Mouse (Mus musculus): ENCODE data around the gene Cdkl2. TPM values are rescaled to one million over a fixed set of nuclear protein-coding genes. Genes with fewer than 3 reads are reported as not detected.
A peak's percentile ranks its signal among the peaks of the same experiment; 100 is the strongest.

Gene Cdkl2
- polyA plus RNA-seq, 1 experiment from 2014 or later: 0.28 TPM

DNA sequence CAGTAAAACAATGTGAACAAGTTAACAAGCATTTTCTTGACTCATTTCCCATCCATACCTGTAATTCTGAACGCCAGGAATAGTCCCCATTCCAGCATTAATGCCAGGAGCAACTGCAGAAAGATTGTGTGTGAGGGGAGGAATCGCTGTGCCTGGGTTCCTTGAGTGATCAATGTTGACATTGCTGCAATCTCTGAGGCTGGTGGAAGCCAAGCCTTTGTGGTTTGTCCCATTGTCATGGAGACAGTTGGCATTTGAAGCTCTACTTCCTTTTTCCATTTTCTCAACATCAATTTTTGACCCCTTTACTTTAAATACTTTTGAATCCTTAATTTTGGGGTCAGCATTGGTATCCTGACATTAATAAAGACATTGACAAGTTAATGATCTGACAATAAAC is 23.7 kb downstream of the Cdkl2 start:
- no peak overlapping the region for H3K27ac ChIP-seq (replicated peaks; ENCODE audit: low read depth, low read length)
- H3K4me3 ChIP-seq (ENCODE audit: low read depth, low read length): no peak overlapping the region
- ATAC-seq (ENCODE audit: insufficient number of reproducible peaks, low FRiP score, low TSS enrichment, low read depth): no peak
- no peaks in the 10 kb centered on the region for H3K36me3 ChIP-seq (ENCODE audit: control insufficient read depth, insufficient read depth, low read length)
- DNase-seq (ENCODE audit: low spot score): no peak
- H3K4me2 ChIP-seq (ENCODE audit: low read depth, severe bottlenecking): no peak overlapping the region
- no peak overlapping the region for H3K9ac ChIP-seq (ENCODE audit: low read length)
- H3K27me3 ChIP-seq (ENCODE audit: control insufficient read depth, insufficient read depth, low read length): no peaks in the 10 kb centered on the region
- H3K9me3 ChIP-seq (ENCODE audit: control insufficient read depth, low read length): no peaks in the 10 kb centered on the region
- WGBS: 67% methylated on average over 2 of the region's 2 CpGs
- no peaks in the 10 kb centered on the region for H3K4me1 ChIP-seq (ENCODE audit: control insufficient read depth, insufficient read depth, low read length)

DNA sequence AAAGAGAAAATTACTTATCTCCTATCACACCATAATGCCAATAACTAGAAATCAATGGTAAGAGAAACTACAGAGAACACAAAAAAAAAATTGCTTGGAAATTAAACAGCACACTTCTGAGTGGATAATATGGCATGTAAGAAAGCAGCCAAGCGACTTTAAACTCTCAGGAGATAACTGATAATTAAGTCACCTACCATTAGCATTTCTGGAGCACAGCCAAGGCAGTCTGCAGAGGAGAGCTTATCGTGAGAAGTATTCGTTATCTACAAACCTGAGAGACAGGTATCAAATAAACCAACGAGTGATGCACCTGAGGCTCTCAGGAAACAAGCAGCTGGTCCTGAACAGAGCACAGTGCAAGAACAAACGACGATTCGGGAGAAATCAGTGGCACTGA is 31.9 kb downstream of the Cdkl2 start:
- H3K36me3 ChIP-seq (ENCODE audit: control insufficient read depth, insufficient read depth, low read length): no peaks in the 10 kb centered on the region
- no peak for ATAC-seq (ENCODE audit: insufficient number of reproducible peaks, low FRiP score, low TSS enrichment, low read depth)
- 76% methylated on average over 7 of the region's 7 CpGs for WGBS

DNA sequence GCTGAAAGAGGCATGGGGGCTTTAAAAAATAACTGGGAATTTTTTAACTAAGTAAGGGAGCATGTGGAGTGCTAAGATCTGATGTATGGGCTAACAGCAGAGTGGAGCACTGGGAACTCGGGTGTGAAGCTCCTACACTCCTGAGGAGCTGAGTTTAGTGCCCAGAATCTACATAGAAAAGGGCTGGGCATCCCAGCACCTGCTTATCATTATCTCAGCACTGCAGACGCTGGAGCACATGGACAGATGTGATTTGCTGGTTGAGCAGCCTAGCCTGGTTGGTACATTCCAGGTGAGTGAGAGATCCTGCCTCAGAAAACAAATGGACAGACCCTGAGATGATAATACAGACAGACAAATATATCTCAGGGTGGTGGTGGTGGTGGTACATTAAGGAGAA is 33.9 kb downstream of the Cdkl2 start:
- DNase-seq (ENCODE audit: low spot score) (no peak), ATAC-seq (ENCODE audit: insufficient number of reproducible peaks, low FRiP score, low TSS enrichment, low read depth) (no peak)
- no peak overlapping the region for H3K9ac ChIP-seq (ENCODE audit: low read length)
- no peaks in the 10 kb centered on the region for H3K36me3 ChIP-seq (ENCODE audit: control insufficient read depth, insufficient read depth, low read length)
- H3K27me3 ChIP-seq (ENCODE audit: control insufficient read depth, insufficient read depth, low read length): no peaks in the 10 kb centered on the region
- 26% methylated on average over 2 of the region's 2 CpGs for WGBS
- H3K27ac ChIP-seq (replicated peaks; ENCODE audit: low read depth, low read length): no peak overlapping the region
- no peaks in the 10 kb centered on the region for H3K9me3 ChIP-seq (ENCODE audit: control insufficient read depth, low read length)
- no peak overlapping the region for H3K4me2 ChIP-seq (ENCODE audit: low read depth, severe bottlenecking)
- no peak overlapping the region for H3K4me3 ChIP-seq (ENCODE audit: low read depth, low read length)
- no peaks in the 10 kb centered on the region for H3K4me1 ChIP-seq (ENCODE audit: control insufficient read depth, insufficient read depth, low read length)

More for the DNA sequence above, 31.9 kb downstream of the Cdkl2 start:
- no peak overlapping the region for H3K27ac ChIP-seq (replicated peaks; ENCODE audit: low read depth, low read length)
- H3K9me3 ChIP-seq (ENCODE audit: control insufficient read depth, low read length): no peaks in the 10 kb centered on the region
- no peak overlapping the region for H3K4me3 ChIP-seq (ENCODE audit: low read depth, low read length)
- DNase-seq (ENCODE audit: low spot score): no peak
- H3K4me2 ChIP-seq (ENCODE audit: low read depth, severe bottlenecking): no peak overlapping the region
- H3K27me3 ChIP-seq (ENCODE audit: control insufficient read depth, insufficient read depth, low read length): no peaks in the 10 kb centered on the region
- H3K9ac ChIP-seq (ENCODE audit: low read length): no peak overlapping the region
- H3K4me1 ChIP-seq (ENCODE audit: control insufficient read depth, insufficient read depth, low read length): no peaks in the 10 kb centered on the region

DNA sequence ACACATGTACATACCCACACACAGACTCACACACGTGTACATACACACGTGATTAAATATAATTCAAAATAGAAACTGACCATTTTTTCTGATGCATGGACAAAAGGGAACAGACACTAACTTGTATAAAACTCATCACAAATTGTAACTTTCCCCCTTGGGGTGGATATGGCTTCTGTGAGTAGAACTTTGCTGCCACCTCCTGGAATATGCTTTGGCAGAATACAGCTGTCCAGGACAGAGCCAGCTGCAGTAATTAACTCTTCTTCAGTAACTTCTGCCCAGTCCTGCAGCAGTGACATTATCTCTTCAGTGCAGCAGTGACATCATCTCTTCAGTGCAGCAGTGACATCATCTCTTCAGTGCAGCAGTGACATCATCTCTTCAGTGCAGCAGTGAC is 40.7 kb downstream of the Cdkl2 start:
- no peak overlapping the region for H3K4me3 ChIP-seq (ENCODE audit: low read depth, low read length)
- no peak overlapping the region for H3K4me2 ChIP-seq (ENCODE audit: low read depth, severe bottlenecking)
- H3K9ac ChIP-seq (ENCODE audit: low read length): no peak overlapping the region
- DNase-seq (ENCODE audit: low spot score) (peak; percentile 36), ATAC-seq (ENCODE audit: insufficient number of reproducible peaks, low FRiP score, low TSS enrichment, low read depth) (no peak)
- H3K36me3 ChIP-seq (ENCODE audit: control insufficient read depth, insufficient read depth, low read length): no peaks in the 10 kb centered on the region
- WGBS: 79% methylated on average over 2 of the region's 2 CpGs
- no peaks in the 10 kb centered on the region for H3K9me3 ChIP-seq (ENCODE audit: control insufficient read depth, low read length)
- H3K27me3 ChIP-seq (ENCODE audit: control insufficient read depth, insufficient read depth, low read length): no peaks in the 10 kb centered on the region
- no peaks in the 10 kb centered on the region for H3K4me1 ChIP-seq (ENCODE audit: control insufficient read depth, insufficient read depth, low read length)
- no peak overlapping the region for H3K27ac ChIP-seq (replicated peaks; ENCODE audit: low read depth, low read length)

DNA sequence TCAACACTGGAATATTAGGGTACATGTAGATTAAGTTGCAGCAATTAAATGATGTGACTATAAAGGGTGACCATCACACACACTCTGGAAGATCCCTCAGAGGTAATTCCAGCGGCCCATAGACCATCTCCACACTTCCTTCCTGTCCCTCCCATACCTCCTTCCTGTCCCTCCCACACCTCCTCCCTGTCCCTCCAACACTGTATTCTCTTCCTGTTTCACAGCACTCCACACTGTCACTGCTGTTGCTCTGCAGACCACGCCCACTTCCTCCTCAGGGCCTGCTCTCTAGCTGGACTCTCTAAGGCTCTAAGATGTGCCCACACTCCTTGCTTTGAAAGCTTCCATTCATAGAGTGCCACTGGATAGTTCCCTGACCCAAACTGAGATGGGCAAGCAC is 42.9 kb downstream of the Cdkl2 start:
- Histone ChIP-seq H3K9me3 (ENCODE audit: control insufficient read depth, low read length) (no peaks in the 10 kb centered on the region), H3K4me2 (ENCODE audit: low read depth, severe bottlenecking) (no peak overlapping the region), H3K27me3 (ENCODE audit: control insufficient read depth, insufficient read depth, low read length) (no peaks in the 10 kb centered on the region), H3K36me3 (ENCODE audit: control insufficient read depth, insufficient read depth, low read length) (no peaks in the 10 kb centered on the region), H3K4me3 (ENCODE audit: low read depth, low read length) (no peak overlapping the region), H3K27ac (replicated peaks; ENCODE audit: low read depth, low read length) (no peak overlapping the region), H3K4me1 (ENCODE audit: control insufficient read depth, insufficient read depth, low read length) (no peaks in the 10 kb centered on the region), H3K9ac (ENCODE audit: low read length) (no peak overlapping the region)
- no peak for DNase-seq (ENCODE audit: low spot score)
- no peak for ATAC-seq (ENCODE audit: insufficient number of reproducible peaks, low FRiP score, low TSS enrichment, low read depth)
- WGBS: 60% methylated on average over 2 of the region's 2 CpGs

DNA sequence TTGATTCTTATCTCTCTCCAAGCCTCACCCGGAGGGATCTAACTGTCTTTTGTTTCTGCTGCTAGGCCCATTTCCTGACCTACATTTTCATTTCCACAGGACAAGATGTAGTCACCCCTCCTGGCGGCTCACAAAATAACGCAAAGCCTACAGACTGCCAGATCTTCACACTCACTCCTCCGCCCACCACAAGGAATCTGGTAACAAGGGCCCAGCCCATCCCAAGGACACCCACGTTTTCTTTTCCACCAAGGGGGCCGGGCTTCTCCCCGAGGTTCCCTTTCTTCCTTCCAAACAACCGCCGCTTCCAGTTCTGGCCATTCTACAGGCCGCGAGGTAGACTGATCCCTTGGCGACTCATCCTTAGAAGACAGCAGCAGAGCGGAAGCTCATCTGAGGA is 49.1 kb downstream of the Cdkl2 start:
- Histone ChIP-seq H3K27ac (replicated peaks; ENCODE audit: low read depth, low read length) (no peak overlapping the region), H3K4me1 (ENCODE audit: control insufficient read depth, insufficient read depth, low read length) (no peaks in the 10 kb centered on the region), H3K4me3 (ENCODE audit: low read depth, low read length) (no peak overlapping the region), H3K4me2 (ENCODE audit: low read depth, severe bottlenecking) (no peak overlapping the region), H3K27me3 (ENCODE audit: control insufficient read depth, insufficient read depth, low read length) (no peaks in the 10 kb centered on the region), H3K9ac (ENCODE audit: low read length) (no peak overlapping the region), H3K36me3 (ENCODE audit: control insufficient read depth, insufficient read depth, low read length) (no peaks in the 10 kb centered on the region), H3K9me3 (ENCODE audit: control insufficient read depth, low read length) (no peaks in the 10 kb centered on the region)
- WGBS: 68% methylated on average over 13 of the region's 13 CpGs
- ATAC-seq (ENCODE audit: insufficient number of reproducible peaks, low FRiP score, low TSS enrichment, low read depth) (no peak), DNase-seq (ENCODE audit: low spot score) (no peak)

DNA sequence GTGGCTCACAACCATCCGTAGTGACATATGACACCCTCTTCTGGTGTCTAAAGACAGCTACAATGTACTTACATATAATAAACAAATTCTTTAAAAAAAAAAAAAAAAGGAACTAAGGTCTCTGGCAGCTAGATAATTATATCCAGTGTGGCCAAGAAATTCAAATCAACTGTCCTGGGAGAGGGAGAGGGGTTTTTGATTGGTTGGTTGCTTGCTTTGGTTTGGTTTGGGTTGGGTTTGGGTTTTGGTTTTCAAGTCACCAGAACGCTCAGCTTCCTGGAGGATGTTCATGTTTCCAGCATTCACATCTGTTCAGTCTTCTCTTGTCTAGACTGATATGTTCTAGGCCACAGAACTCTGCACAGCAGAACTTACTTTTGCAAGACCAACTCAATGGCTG is 50.6 kb downstream of the Cdkl2 start:
- H3K9ac ChIP-seq (ENCODE audit: low read length): no peak overlapping the region
- ATAC-seq (ENCODE audit: insufficient number of reproducible peaks, low FRiP score, low TSS enrichment, low read depth): no peak
- no peaks in the 10 kb centered on the region for H3K9me3 ChIP-seq (ENCODE audit: control insufficient read depth, low read length)
- no peaks in the 10 kb centered on the region for H3K4me1 ChIP-seq (ENCODE audit: control insufficient read depth, insufficient read depth, low read length)
- no peak overlapping the region for H3K27ac ChIP-seq (replicated peaks; ENCODE audit: low read depth, low read length)
- H3K4me2 ChIP-seq (ENCODE audit: low read depth, severe bottlenecking): no peak overlapping the region
- 99% methylated on average over 2 of the region's 2 CpGs for WGBS
- H3K4me3 ChIP-seq (ENCODE audit: low read depth, low read length): no peak overlapping the region
- H3K36me3 ChIP-seq (ENCODE audit: control insufficient read depth, insufficient read depth, low read length): no peaks in the 10 kb centered on the region
- DNase-seq (ENCODE audit: low spot score): no peak
- no peaks in the 10 kb centered on the region for H3K27me3 ChIP-seq (ENCODE audit: control insufficient read depth, insufficient read depth, low read length)

DNA sequence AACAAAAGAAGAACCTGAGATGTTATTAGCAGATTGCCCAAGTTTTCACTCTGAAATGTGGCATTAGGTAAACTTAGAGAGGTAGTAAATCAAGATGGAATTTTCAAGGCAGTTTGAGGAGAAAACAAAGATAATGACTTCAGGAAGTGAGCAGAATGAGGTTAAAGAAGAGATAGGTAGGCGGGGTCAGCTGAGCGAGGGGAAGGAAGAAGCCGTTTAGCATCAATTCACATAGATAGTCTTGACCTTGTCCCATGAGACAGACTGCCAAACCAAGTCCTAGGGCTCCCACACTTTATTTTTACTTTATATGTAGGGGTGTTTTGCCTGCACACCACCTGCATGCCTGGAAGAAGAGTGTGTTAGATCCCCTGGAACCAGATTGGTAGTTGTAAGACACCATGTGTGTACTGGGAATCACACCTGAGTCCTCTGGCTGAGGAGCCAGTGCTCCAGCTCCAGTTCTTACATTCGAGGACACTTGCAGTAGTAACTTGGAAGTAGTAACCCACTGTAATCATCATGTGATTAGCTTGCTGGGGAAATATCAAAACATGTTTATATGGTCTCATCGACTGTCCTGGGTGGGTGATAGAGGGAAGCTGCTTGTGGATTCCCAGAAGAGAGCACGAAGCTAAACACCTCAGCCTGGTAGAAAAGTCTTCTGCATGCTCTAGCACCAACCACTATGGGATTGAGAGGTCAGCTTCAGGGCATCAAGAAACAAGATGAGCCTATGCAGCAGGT is 52.3 kb downstream of the Cdkl2 start:
- no peak for ATAC-seq (ENCODE audit: insufficient number of reproducible peaks, low FRiP score, low TSS enrichment, low read depth)
- WGBS: 82% methylated on average over 6 of the region's 6 CpGs
- H3K36me3 ChIP-seq (ENCODE audit: control insufficient read depth, insufficient read depth, low read length): no peaks in the 10 kb centered on the region

DNA sequence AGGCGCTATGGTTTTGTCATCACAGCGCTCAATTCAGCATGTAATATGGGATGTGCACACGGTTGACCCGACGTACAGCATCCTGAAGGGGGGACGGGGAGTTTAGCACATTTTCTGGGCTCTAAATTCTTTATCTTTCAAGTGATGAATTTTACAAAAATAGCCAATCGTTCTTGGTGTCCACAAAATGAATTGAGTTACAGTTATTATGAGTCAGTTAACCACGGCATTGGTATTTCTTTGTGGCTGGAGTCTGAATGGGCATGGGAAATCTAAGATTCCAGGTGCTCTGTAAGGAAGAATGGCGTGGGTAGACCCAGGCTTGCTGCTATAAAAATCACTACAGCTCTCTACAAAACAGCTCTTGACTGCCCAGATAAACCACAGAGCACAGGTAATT is 54.4 kb downstream of the Cdkl2 start:
- DNase-seq (ENCODE audit: low spot score) (no peak), ATAC-seq (ENCODE audit: insufficient number of reproducible peaks, low FRiP score, low TSS enrichment, low read depth) (no peak)
- Histone ChIP-seq H3K9me3 (ENCODE audit: control insufficient read depth, low read length) (no peaks in the 10 kb centered on the region), H3K9ac (ENCODE audit: low read length) (no peak overlapping the region), H3K27ac (replicated peaks; ENCODE audit: low read depth, low read length) (no peak overlapping the region), H3K4me1 (ENCODE audit: control insufficient read depth, insufficient read depth, low read length) (no peaks in the 10 kb centered on the region), H3K4me2 (ENCODE audit: low read depth, severe bottlenecking) (no peak overlapping the region), H3K4me3 (ENCODE audit: low read depth, low read length) (no peak overlapping the region), H3K27me3 (ENCODE audit: control insufficient read depth, insufficient read depth, low read length) (no peaks in the 10 kb centered on the region), H3K36me3 (ENCODE audit: control insufficient read depth, insufficient read depth, low read length) (no peaks in the 10 kb centered on the region)
- WGBS: 86% methylated on average over 9 of the region's 9 CpGs

More for the DNA sequence above, 52.3 kb downstream of the Cdkl2 start:
- no peak overlapping the region for H3K27ac ChIP-seq (replicated peaks; ENCODE audit: low read depth, low read length)
- H3K9ac ChIP-seq (ENCODE audit: low read length): no peak overlapping the region
- H3K4me1 ChIP-seq (ENCODE audit: control insufficient read depth, insufficient read depth, low read length): no peaks in the 10 kb centered on the region
- no peak overlapping the region for H3K4me2 ChIP-seq (ENCODE audit: low read depth, severe bottlenecking)
- no peaks in the 10 kb centered on the region for H3K27me3 ChIP-seq (ENCODE audit: control insufficient read depth, insufficient read depth, low read length)
- H3K4me3 ChIP-seq (ENCODE audit: low read depth, low read length): no peak overlapping the region
- no peak for DNase-seq (ENCODE audit: low spot score)
- H3K9me3 ChIP-seq (ENCODE audit: control insufficient read depth, low read length): no peaks in the 10 kb centered on the region

All from limb, embryonic 11.5 days (tissue).